Mouse (Mus musculus) brain, embryonic 14.5 days (tissue): ENCODE results near the gene Ndufb6.

Experiments used
- CTCF ChIP-seq: fragments of 200-500 bp; IDR thresholded peaks from 2 replicates; pipeline ENCODE4 v1.5.1; 2012; ENCODE audit warnings: inconsistent platforms, mild to moderate bottlenecking, moderate library complexity, borderline replicate concordance; ENCODE audit not compliant: insufficient read depth, insufficient read length; ENCODE audit errors: extremely low read depth
- POLR2A ChIP-seq: fragments of 200-500 bp; IDR thresholded peaks from 2 replicates; pipeline ENCODE4 v1.6.1; 2012; ENCODE audit warnings: mild to moderate bottlenecking, inconsistent platforms, borderline replicate concordance; ENCODE audit not compliant: poor library complexity, insufficient read depth, insufficient read length, severe bottlenecking; ENCODE audit errors: extremely low read depth

GRCm38 (mm10) chr4:40313026-40313425 lies 33.8 kb upstream of the Ndufb6 start:
- TF ChIP-seq CTCF (no peak), POLR2A (no peak)
